In genomic region chr15:85580934-85581562, GRCm38 (mm10) we compare ENCODE assay signal across 8 mouse cellular contexts. TPM values are rescaled to one million over a fixed set of nuclear protein-coding genes. Genes with fewer than 3 reads are reported as not detected.
DNase-seq lines count a peak whose midpoint lies in the region; ATAC-seq and TF ChIP-seq lines count a peak whose summit lies in the region.

No protein-coding gene starts in this region.

- 1% methylated on average over 49 of the region's 66 CpGs for WGBS in heart, postnatal 0 days

- H3K9ac ChIP-seq in heart, postnatal 0 days (replicated peaks; ENCODE audit: low read depth, low read length): 0 out of 2 replicates have a peak overlapping the region, but pooled peaks have one; percentile 3

- H3ac ChIP-seq in C2C12 (ENCODE audit: control insufficient read depth, insufficient read length, low read depth): peak overlapping the region; percentile 53

- no peaks in the 10 kb centered on the region for H3K36me3 ChIP-seq in C2C12 (ENCODE audit: control insufficient read depth, insufficient read depth)
- no peaks in the 10 kb centered on the region for H3K36me3 ChIP-seq in heart, postnatal 0 days (replicated peaks; ENCODE audit: control insufficient read depth, insufficient read depth, low read length)

- peaks cover 9% of the 10 kb centered on the region; the same call in 1 of the 2 replicates for H3K4me1 ChIP-seq in heart, postnatal 0 days (ENCODE audit: control insufficient read depth, insufficient read depth)

- H3K79me2 ChIP-seq in C2C12 (ENCODE audit: control insufficient read depth, insufficient read depth): no peaks in the 10 kb centered on the region

- ATAC-seq in heart, postnatal 0 days (ENCODE audit: insufficient read depth, low read depth): no peak

- TF ChIP-seq CTCF in C2C12 (IDR thresholded peaks at IDR 0.05; ENCODE audit: control insufficient read depth, insufficient read depth, insufficient read length): no peak
- no peak for TF ChIP-seq CTCF in heart, postnatal 0 days (IDR thresholded peaks at IDR 0.05; ENCODE audit: low read depth)

- H3K4me3 ChIP-seq in C2C12 (ENCODE audit: insufficient read depth, poor library complexity, severe bottlenecking): peak overlapping the region; percentile 25
- peak overlapping the region; percentile 57 for H3K4me3 ChIP-seq in heart, postnatal 0 days (ENCODE audit: low read depth, low read length)

- TF ChIP-seq EP300 in heart, postnatal 0 days (IDR thresholded peaks at IDR 0.05; ENCODE audit: low read depth): no peak

- H3K79me3 ChIP-seq in C2C12 (ENCODE audit: low read depth): peaks cover 2% of the 10 kb centered on the region

- no peaks in the 10 kb centered on the region for H3K9me3 ChIP-seq in heart, postnatal 0 days (replicated peaks; ENCODE audit: control insufficient read depth, low read length)

- H3K4me2 ChIP-seq in heart, postnatal 0 days (ENCODE audit: low read depth, low read length): peak overlapping the region; percentile 81

- H3K27me3 ChIP-seq in C2C12 (ENCODE audit: control insufficient read depth, insufficient read depth, insufficient read length): peaks cover 70% of the 10 kb centered on the region
- H3K27me3 ChIP-seq in heart, postnatal 0 days (ENCODE audit: control insufficient read depth, insufficient read depth, low read length): peaks cover 82% of the 10 kb centered on the region

- peak; percentile 40 for DNase-seq in gastrocnemius, postnatal 10 days
- no peak for DNase-seq in gastrocnemius, postnatal 25 days
- no peak for DNase-seq in heart, postnatal 0 days (ENCODE audit: low spot score)
- peak; percentile 27 to 55 for DNase-seq in lung, postnatal 4 days
- no peak for DNase-seq in spleen, postnatal 10 days (ENCODE audit: low spot score in 2 of 2)
- no peak for DNase-seq in Muller cell, postnatal 12 days (ENCODE audit: inconsistent ontology term)
- DNase-seq in right cerebral cortex, postnatal 25 days: no peak

- H3K27ac ChIP-seq in heart, postnatal 0 days (ENCODE audit: low read depth): no peak overlapping the region

TF ChIP-seq in C2C12, 6 proteins besides CTCF, POLR2A, EP300 and RAD21:
- no peak for TF ChIP-seq MYOD1 (IDR thresholded peaks at IDR 0.05; ENCODE audit: control insufficient read depth, insufficient read length, low read depth)
- no peak for TF ChIP-seq CEBPB (IDR thresholded peaks at IDR 0.05; ENCODE audit: low read depth)
- no peak for TF ChIP-seq MYOG (IDR thresholded peaks at IDR 0.05; ENCODE audit: control insufficient read depth, extremely low read depth, insufficient read length)
- TF ChIP-seq USF1 (IDR thresholded peaks at IDR 0.05; ENCODE audit: low read depth): no peak
- TF ChIP-seq FOSL1 (IDR thresholded peaks at IDR 0.05; ENCODE audit: insufficient read depth, low read length, poor library complexity, severe bottlenecking): no peak
- no peak for TF ChIP-seq MAX (IDR thresholded peaks at IDR 0.05)

RNA-seq across cellular contexts. Expression of gene Wnt7b, which starts 1.2 kb away (rescaled TPM):
- total RNA-seq in gastrocnemius, postnatal 10 days (2021): under 1 TPM; 0.07 to 0.16 TPM
- not detected for total RNA-seq in gastrocnemius, postnatal 25 days (2021)
- 2.5 TPM for polyA plus RNA-seq in C2C12 (2012; fragmentation: generic; extraction: Trizol)
- total RNA-seq in heart, postnatal 0 days (2014; rRNA removed; ENCODE audit: low replicate concordance): 0.81 and 2.6 TPM in 2 replicates
- 0.10 and 0.37 TPM in 2 replicates for polyA plus RNA-seq in heart, postnatal 0 days (2015; fragmentation: Nextera tagmentation; extraction: Ambion mirVana)

Comparison
In these comparisons a context has a peak if more than half of its experiments do, and no peak if none do; other contexts are left out.
1. DNase-seq: peak in gastrocnemius, postnatal 10 days (single experiment) and lung, postnatal 4 days (2 of 2); none in gastrocnemius, postnatal 25 days (single experiment), heart, postnatal 0 days (single experiment), spleen, postnatal 10 days (0 of 2), Muller cell, postnatal 12 days (single experiment) and right cerebral cortex, postnatal 25 days (single experiment).